Mouse (Mus musculus) ES-E14 (cell line): ENCODE results near the gene Ren1. TPM values are rescaled to one million over a fixed set of nuclear protein-coding genes. Genes with fewer than 3 reads are reported as not detected.

Experiments used
- DNase-seq: peaks from one replicate; pipeline ENCODE4 v3.0.0-alpha.2; 2013; ENCODE audit warnings: low read depth, low spot score
- H3K27ac ChIP-seq: 2 replicates; pipeline ENCODE4 v1.5.1; 2012; ENCODE audit warnings: low read depth, mild to moderate bottlenecking, low read length, moderate library complexity, mixed read lengths; ENCODE audit not compliant: poor library complexity, insufficient read depth, severe bottlenecking
- H3K36me3 ChIP-seq: 2 replicates; pipeline ENCODE4 v1.6.1; 2012; ENCODE audit warnings: mild to moderate bottlenecking, low read length, moderate library complexity, mixed read lengths; ENCODE audit not compliant: control insufficient read depth, poor library complexity, insufficient read depth, severe bottlenecking
- H3K4me1 ChIP-seq, 2 experiments: fragments of 150-350 bp in 1 of 2; sonication (generic) in 1 of 2; 2 replicates each; pipeline ENCODE4 v1.6.1; 2012; ENCODE audit warnings: low read length in 2 of 2, mild to moderate bottlenecking in 1 of 2, mixed read lengths in 1 of 2; ENCODE audit not compliant: control insufficient read depth in 2 of 2, insufficient read depth in 2 of 2, poor library complexity in 1 of 2
- H3K4me3 ChIP-seq, 2 experiments: fragments of 150-350 bp in 1 of 2; sonication (generic) in 1 of 2; 2 replicates each; pipeline ENCODE4 v1.5.1; 2012; ENCODE audit warnings: low read length in 2 of 2, low read depth in 1 of 2, mild to moderate bottlenecking in 1 of 2, mixed read lengths in 1 of 2; ENCODE audit not compliant: insufficient read depth in 1 of 2, poor library complexity in 1 of 2, severe bottlenecking in 1 of 2
- H3K9ac ChIP-seq: 2 replicates; pipeline ENCODE4 v1.6.1; 2012; ENCODE audit warnings: low read depth, mild to moderate bottlenecking, low read length, mixed read lengths; ENCODE audit not compliant: poor library complexity, insufficient read depth, severe bottlenecking
- H3K9me3 ChIP-seq: fragments of 150-350 bp; sonication (generic); 2 replicates; pipeline ENCODE4 v1.6.1; 2012; ENCODE audit warnings: low read depth, mild to moderate bottlenecking, low read length; ENCODE audit not compliant: control insufficient read depth, insufficient read depth
- CHD2 ChIP-seq: IDR thresholded peaks from 2 replicates; pipeline ENCODE4 v1.6.1; 2014; ENCODE audit warnings: mild to moderate bottlenecking, low read depth, low read length, inconsistent platforms
- HCFC1 ChIP-seq: IDR thresholded peaks from 2 replicates; pipeline ENCODE4 v1.6.1; 2012; ENCODE audit warnings: low read length, inconsistent platforms, borderline replicate concordance; ENCODE audit not compliant: insufficient read depth
- MAFK ChIP-seq: IDR thresholded peaks from 2 replicates; pipeline ENCODE4 v1.6.1; 2014; ENCODE audit warnings: mild to moderate bottlenecking, low read depth, low read length, inconsistent platforms; ENCODE audit not compliant: insufficient read depth
- ZC3H11A ChIP-seq: IDR thresholded peaks from 2 replicates; pipeline ENCODE4 v1.6.1; 2012; ENCODE audit warnings: low read depth, mild to moderate bottlenecking, inconsistent platforms, low read length, borderline replicate concordance
- ZNF384 ChIP-seq: IDR thresholded peaks from 2 replicates; pipeline ENCODE4 v1.6.1; 2012; ENCODE audit warnings: low read depth, low read length, inconsistent platforms
- in situ Hi-C, 2 experiments: fragments of 600-800 bp; cut with MboI; formaldehyde crosslinking; loops; one replicate each; pipeline ENCODE4 v1.15.1; 2025; ENCODE audit warnings: low sequenced_read_pairs in 2 of 2, inconsistent platforms in 1 of 2; ENCODE audit not compliant: unreplicated experiment in 2 of 2
- total RNA-seq: library from RNA; depleted of rRNA; stranded (reverse); fragments of 300-350 nt; gene quantifications from 2 replicates; pipeline ENCODE4 v1.2.3, GENCODE M21; 2012

Ren1 gene
- total RNA-seq, 1 experiment, result 0.67 TPM

DNA sequence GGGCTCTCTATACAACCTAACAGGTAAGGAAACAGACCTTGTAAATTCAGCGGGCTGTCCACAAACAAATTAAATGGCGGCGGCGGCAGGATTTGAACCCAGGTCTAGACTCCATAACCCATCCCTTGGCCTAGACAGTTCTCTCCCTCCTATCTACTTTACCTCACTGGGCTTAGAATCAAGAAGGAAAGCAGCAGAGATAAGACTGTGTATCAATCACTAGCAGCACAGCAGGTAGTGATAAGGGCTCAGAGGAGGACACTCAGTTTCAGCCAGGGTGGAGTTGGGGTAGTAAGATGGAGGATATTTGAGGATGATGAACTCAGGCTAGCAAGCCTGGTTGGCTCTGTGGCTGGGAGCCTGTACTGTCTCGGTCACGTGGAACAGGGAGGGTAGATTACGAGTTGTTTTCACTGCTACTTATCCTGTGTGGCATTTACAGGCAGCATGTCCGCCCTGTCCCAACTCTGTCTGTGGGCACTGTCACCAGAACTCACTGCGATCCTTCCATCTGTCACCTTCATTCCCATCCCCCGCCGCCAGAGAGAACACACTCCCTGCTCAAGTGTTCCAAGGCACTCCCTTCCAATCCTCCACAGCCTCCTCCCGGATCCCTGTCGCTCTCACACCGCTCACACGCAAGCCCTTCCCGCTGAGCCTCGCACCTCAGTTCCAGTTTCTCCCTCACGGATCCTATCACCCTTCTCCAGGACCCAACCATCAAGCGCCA lies 37.4 kb downstream of the Ren1 start:
- TF ChIP-seq HCFC1, result no peak
- no peak for TF ChIP-seq CHD2
- no peak for TF ChIP-seq ZNF384
- TF ChIP-seq ZC3H11A, result no peak
- no peak for TF ChIP-seq MAFK
- Histone ChIP-seq H3K4me3 (no peak overlapping the region), H3K9ac (0 out of 2 replicates have a peak overlapping the region, but pooled peaks have one; percentile 1), H3K9me3 (no peaks in the 10 kb centered on the region), H3K27ac (no peak overlapping the region), H3K36me3 (peaks cover 20% of the 10 kb centered on the region), H3K4me1 (peaks cover 0 to 20% of the 10 kb centered on the region in 2 experiments; a peak in 2 of 4 replicates)
- in situ Hi-C loops, result loop anchor here in 1 of 2 experiments (25.0 kb wide), 1 partner anchor 225 kb away; the partner anchor contains the start of gene Snrpe
- no peak for DNase-seq

DNA sequence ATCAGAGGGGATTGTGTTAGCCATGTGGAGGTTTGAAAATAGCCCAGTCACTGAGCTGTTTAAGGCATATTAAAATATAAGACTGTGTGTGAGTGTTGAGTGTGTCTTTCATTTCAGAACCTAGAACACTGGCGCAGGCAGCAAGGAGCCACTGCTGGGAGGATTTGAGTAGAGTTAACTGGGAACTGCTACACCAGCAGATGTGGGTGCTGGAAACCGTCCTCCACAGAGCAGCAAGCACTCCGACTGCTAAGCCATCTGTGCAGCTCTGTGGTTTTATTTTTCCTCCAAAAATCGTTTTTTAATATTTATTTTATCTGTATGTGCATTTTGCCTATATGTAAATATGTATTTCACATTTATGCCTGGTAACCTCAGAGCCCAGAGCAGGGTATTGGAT lies 44.4 kb downstream of the Ren1 start:
- H3K9me3 ChIP-seq, result no peaks in the 10 kb centered on the region
- no peak for TF ChIP-seq CHD2
- no peak for TF ChIP-seq HCFC1
- TF ChIP-seq MAFK, result no peak
- no peak for TF ChIP-seq ZNF384
- no peak for TF ChIP-seq ZC3H11A
- no peak for DNase-seq
- peaks cover 0 to 35% of the 10 kb centered on the region in 2 experiments; a peak in 3 of 4 replicates for H3K4me1 ChIP-seq
- in situ Hi-C loops, result loop anchor here in 1 of 2 experiments (25.0 kb wide), 1 partner anchor 218 kb away; the partner anchor contains the start of gene Snrpe
- no peak overlapping the region for H3K4me3 ChIP-seq
- peaks cover 4% of the 10 kb centered on the region for H3K36me3 ChIP-seq
- no peak overlapping the region for H3K9ac ChIP-seq
- H3K27ac ChIP-seq, result no peak overlapping the region

DNA sequence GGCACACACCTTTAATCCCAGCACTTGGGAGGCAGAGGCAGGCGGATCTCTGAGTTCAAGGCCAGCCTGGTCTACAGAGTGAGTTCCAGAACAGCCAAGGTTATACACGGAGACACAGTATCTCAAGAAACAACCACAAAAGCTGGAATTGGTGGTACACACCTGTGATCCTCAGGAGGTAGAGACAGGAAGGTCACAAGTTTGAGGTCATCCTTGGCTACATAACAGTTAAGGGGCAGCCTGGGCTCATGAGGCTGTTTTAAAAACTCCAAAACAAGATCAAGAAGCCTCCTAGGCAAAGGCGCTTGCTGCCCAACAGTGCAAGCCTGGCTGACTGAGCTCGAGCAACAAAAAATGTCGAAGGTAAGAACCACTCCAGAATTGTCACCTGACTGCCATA lies 46.4 kb downstream of the Ren1 start:
- peaks cover 0 to 44% of the 10 kb centered on the region in 2 experiments; a peak in 3 of 4 replicates for H3K4me1 ChIP-seq
- no peaks in the 10 kb centered on the region for H3K9me3 ChIP-seq
- H3K4me3 ChIP-seq, result no peak overlapping the region
- no peak overlapping the region for H3K9ac ChIP-seq
- no peaks in the 10 kb centered on the region for H3K36me3 ChIP-seq
- no peak for TF ChIP-seq CHD2
- TF ChIP-seq MAFK, result no peak
- no peak for TF ChIP-seq ZC3H11A
- TF ChIP-seq ZNF384, result no peak
- no peak for TF ChIP-seq HCFC1
- in situ Hi-C loops, result loop anchor here in 1 of 2 experiments (25.0 kb wide), 1 partner anchor 216 kb away; the partner anchor contains the start of gene Snrpe
- DNase-seq, result no peak
- no peak overlapping the region for H3K27ac ChIP-seq

DNA sequence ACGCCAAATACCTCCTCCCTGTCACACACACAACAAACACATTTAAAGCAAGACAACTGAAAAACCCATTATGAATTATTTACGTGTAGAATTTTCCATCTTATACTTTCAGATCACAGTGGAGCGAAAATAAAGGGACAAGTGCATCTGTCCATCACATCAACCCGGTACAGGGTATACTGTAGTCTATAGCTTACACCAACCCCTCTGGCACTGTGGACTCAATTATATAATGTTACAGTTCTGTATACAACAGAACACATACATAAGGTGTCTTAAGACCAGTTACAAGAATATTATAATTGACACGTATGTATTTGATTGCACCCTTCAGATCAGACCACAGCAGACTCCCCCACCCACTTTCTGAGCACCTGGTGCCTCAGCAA lies 46.8 kb downstream of the Ren1 start:
- Histone ChIP-seq H3K4me3 (peak overlapping the region in 1 of 2 experiments; percentile 26; a peak in 1 of 4 replicates), H3K27ac (peak overlapping the region; percentile 35; the same call in 1 of the 2 replicates), H3K9ac (no peak overlapping the region), H3K36me3 (no peaks in the 10 kb centered on the region), H3K9me3 (no peaks in the 10 kb centered on the region), H3K4me1 (peaks cover 0 to 44% of the 10 kb centered on the region in 2 experiments; a peak in 3 of 4 replicates)
- TF ChIP-seq MAFK, result no peak
- no peak for TF ChIP-seq CHD2
- no peak for TF ChIP-seq HCFC1
- no peak for TF ChIP-seq ZC3H11A
- in situ Hi-C loops, result loop anchor here in 1 of 2 experiments (25.0 kb wide), 1 partner anchor 215 kb away; the partner anchor contains the start of gene Snrpe
- no peak for DNase-seq
